Mouse (Mus musculus) WW6 (cell line): ENCODE data around the gene Cfap74.
"Not testable (repeated sequence)": the region's sequence is repeated elsewhere in the genome, so short reads cannot be mapped to it uniquely, and the experiment has no call there.

ENCODE experiments used
- DNase-seq: peaks from one replicate; pipeline ENCODE4 v3.0.0-alpha.2; 2013; ENCODE audit warnings: low read depth, low spot score

The Cfap74 gene

DNA sequence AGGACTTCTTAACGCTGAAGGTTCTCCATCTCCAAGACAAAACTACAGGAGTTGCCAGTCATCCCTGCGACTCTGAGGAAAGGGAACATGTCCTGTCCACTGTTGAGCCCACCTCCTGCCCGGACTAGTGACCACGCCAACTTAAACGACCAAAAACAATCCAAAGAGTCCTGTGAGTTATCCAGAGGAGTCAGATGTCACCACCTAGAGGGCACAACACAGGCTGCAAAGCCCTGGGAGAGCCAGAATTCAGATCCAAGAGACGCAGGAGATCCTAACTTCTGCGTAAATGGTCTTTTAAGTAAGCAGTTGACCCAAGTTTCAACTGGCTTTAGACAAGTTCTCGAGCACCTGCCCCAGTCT, 314 bp upstream of the Cfap74 start:
- DNase-seq, result no peak

DNA sequence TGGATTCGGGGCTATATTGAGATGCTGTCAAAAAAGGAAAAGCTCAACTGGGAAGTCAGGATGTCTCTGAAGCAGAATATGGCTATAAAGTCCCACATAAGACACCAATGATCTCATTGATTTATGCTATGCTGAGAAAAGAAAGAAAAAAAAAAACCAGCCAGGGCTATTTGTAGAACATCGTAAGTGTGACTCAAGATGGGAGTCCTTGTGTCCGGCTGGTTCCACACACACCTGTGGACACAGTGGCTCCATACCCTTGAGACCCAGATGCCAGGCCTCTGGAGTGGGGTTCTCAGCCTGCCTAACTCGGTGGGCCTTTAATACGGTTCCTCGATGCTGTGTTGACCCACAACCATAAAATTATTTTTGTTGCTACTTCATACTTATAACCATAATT, 3.1 kb downstream of the Cfap74 start:
- DNase-seq, result no peak

DNA sequence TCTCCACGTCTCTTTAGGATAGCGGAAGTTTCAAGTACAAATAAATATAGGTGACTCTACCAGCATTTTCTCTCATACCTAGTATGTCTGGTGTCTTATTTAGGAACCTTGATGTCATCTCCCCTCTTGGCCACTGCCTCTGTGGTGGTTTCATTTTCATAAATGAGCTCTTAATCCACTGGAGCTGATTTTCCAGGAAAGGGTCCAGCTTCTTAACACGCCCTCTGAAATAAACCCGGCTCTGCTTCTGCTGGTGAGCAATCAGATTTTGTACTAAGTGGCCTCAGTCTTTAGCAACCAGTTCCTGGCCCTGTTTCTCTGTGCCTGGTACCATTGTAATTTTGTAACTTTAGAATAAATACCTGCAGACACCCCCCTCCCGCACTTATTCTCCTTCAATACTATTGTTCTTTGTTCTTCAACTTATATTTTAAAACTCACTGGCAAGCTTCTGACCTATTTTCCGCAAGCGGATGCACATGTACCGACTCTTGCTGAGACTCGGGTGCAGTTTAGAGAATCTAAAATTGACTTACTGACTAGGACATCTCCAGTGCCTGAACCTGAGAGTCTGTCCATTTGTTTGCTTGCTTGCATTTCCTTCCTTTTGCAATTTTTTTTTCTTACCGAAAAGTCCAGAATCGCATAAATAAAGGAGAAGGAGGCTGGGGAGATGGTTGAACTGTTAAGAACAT, 4.8 kb downstream of the Cfap74 start:
- no peak for DNase-seq

DNA sequence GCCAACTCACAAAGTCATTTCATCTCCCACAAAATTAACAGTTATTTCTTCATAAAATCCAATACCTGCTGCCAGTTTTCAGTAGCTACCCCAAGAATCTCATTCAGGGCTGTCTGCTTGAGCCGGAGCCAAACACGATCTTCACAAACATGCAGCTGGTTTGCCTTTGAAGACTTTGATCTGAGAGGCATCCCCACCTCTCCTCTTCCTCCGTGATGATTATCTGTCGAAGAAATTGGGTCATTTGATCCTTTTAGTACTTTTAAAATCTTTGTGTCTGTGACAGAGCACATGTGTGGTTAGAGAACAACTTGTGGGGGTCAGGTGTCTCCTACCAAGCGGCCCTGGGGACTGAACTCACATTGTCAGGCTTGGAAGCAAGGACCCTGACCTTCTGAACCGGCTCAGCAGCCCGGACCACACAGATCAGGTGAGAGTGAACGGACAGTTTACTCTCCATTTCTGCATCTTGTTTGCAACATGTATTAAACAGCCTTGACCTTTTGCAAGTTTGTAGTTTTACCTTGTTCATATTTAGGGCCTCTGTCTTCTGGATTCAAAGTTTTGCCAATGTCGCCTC, 5.8 kb downstream of the Cfap74 start:
- no peak for DNase-seq

DNA sequence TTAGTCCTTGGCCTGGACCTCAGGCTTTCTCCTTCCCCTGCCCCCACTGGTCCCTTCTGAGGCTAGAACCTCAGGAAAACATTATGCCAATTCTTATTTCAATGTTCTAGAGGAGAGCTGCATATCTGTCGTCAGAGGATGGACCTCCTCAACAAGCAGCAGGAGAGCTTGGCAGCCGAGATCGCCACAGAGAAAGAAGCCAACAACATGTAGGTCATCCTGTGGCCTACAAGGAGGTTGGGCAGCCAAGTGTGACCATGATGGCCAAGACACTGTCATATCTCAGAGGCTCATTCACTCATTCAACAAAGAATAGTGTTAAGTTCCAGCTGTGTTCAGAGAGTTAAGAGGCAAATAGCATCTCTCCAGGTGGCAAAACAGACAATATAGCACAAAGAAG, 11.1 kb downstream of the Cfap74 start:
- DNase-seq, result no peak

DNA sequence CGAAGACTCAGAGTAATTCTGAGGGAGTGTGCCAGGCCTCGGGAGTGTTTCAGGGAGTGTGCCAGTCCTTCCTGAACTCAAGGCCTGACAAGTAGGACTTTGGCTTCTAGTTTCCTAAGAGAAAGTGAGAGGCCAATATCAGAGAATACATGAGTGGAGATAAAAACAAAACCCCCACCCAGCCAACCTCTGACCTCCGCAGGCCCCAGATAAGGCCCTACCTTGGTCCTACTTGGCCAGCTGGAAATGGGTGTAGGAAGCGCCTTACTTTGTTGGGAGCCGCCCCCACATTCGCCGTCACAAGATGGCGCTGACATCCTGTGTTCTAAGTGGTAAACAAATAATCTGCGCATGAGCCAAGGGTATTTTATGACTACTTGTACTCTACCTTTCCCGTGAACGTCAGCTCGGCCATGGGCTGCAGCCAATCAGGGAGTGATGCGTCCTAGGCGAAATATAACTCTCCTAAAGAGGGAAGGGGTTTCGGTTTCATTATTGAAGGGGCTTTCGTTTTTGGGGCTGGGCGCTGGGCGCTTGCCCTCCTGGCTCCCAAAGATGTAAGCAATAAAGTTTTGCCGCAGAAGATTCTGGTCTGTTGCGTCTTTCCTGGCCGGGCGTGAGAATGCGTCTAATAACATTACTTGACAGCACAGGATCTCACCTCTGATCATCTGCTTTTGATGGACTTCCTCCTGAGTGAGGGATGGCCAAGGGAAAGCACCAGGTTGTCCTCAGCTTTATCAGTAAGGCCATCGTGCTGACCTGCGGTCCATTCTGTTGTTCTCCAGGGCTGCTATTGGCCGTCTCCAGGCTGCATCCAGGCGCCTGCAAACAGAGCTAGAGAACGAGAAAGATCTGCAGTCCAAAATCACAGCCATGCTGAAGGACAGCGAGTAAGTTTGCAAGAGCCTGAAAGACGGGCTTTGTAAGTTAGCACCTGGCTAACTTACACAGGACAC, 12.7 kb downstream of the Cfap74 start:
- DNase-seq, result not testable (repeated sequence)

DNA sequence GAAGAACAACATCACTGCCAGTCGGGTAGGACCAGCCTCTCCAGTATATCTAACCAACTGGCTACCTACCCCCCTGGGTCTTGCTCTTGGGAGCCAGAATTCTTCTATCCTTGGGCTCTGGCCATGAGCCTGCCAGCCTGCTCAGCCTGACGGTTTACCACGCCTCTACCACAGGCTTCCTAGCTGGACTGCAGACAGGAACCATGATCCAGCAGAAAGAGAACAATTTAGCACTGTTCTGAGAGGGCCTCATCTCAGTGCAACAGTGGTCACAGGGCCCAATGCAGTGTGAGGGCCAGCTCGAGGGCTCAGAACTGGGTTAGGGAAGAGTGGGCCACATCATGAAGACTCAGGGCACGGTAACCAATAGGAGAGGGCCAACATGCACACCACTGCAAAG, 15.0 kb downstream of the Cfap74 start:
- DNase-seq, result no peak

DNA sequence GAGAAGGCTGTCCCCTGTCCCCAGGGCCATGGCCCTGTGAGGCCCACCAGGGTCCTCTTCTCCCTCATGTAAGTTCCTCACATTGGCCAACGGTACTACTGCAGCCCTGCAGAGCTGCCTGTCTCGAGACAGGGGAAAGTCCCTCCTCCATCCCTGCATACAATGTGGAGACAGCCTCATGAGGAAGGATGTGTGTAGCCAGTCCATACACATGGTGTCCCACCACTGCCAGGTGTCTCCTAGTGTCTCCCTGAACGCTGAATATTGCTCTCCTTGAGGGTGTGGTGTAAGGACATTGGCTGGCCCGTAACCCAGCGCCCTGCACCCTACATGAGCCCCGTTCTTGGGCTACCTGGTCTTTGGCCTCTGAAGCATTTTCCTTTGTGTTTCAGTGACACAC, 17.3 kb downstream of the Cfap74 start:
- no peak for DNase-seq

DNA sequence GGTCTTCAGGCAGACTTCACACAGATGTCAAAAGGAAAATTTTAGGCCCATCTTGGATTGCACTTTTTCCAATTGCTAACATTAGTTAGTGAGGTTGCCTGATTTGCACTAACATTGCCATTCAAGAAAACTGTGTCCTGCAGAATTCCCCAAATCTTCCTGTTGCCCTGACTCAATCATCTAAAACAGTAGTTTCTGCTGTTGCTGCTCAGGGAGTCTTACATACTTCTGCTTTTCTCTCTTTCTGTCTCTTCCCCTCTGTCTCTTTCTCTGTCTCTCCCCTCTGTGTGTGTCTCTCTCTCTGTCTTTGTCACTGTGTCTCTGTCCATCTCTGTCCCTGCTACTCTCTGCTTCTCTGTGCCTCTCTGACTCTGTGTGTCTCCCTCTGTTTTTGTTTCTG, 19.5 kb downstream of the Cfap74 start:
- no peak for DNase-seq

DNA sequence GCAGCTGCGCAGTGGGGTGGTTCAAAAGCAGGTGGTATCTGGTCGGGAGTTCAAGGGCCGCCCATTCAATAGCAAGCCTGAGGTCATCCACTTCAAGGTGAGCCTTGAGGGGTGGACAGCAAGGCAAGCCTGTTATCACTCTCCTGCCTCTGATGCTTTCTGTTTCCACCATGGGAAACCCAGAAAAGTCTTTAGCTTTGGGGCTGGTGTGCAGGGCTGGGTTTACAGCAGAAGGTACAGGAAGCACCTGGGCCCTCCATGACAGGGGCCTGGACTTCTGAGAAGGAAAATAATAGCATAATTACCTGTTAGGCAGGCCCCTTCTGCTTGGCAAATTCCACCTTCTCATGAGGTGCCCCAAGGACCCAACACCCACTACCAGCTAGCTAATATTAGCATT, 20.2 kb downstream of the Cfap74 start:
- DNase-seq, result no peak

DNA sequence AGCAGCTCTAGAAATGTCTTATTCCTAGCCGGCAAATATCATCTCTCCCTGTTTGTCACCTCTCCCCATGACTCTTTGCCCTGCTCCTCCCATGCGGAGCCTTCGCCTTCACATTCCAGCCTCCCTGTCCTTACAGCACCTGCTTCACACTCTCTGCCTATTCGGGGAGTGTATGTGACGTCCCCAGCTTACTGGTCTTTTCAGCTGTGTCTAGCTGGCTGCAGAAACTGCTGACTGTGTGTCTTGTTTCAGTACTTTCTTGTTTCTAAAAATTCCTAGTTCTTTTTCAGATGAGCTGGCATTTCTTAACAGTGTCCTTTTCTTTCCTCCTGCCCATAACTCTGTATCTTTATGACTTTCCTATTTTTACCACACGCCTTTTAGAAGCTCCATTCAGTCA, 23.4 kb downstream of the Cfap74 start:
- DNase-seq, result no peak

DNA sequence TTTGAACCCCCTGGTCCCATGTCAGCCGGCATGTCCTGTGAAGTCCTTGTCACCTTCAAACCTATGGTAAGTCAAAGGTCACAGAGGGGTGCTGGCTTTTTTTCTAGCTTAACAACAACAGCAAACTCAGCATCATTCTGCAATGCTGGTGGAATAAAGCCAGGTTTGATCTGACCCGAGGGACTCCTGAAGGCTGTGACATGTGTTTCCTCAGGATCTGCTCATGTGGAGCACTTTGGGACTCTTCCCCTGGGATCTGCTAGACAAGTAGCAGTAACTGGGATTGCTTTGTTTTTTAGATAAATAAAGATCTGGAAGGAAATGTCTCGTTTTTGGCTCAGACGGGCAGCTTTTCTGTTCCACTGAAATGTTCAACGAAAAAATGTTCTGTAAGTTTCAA, 25.0 kb downstream of the Cfap74 start:
- no peak for DNase-seq

DNA sequence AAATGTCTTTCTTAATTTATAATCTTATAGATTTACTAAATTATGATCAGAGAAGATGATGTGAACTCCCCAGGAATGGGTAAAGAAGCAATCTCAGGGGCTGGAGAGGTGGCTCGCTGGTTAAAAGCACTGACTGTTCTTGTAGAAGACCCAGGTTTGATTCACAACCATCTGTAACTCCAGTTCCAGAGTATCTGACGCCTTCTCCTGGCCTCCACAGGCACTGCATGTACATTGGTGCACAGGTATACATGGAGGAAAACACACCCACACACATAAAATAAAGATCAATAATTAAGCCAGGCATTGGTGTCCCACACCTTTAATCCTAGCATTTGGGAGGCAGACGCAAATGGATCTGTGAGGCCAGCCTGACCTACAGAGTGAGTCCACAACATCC, 33.8 kb downstream of the Cfap74 start:
- no peak for DNase-seq

DNA sequence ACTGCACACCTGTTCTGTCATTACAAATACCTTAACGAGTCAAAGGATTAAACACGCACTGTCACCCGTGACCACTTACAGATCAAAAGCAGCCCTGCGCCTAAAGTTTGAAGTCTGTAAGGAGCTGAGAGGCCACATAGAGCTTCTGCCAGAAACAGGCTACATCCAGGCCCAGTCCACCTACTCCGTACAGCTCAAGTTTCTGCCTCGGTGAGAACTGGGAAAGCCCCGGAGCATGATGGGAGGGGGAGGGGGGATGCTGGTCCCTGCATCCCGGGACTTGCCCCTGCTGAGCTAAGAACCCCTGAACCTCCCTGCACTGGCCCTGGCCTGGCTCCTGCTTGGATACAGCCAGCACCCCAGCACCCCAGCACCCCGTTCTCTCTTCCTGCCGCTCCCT, 42.6 kb downstream of the Cfap74 start:
- no peak for DNase-seq

DNA sequence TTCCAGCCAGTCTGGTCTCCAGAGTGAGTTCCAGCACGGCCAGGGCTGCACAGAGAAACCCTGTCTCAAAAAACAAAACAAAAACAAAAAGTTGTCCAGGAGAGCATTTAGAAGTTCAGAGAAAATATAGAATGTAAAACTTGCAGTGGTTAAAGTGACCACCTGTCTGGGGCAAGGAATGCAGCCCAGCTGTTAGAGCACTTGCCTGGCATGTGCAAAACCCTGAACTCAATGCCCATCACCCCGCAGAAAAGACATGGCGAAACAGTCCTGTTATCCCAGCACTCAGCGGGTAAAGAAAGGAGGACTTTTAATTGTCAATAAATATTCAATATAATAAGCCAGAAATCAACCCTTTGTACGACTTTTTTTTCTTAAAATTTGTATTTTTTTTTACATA, 49.6 kb downstream of the Cfap74 start:
- DNase-seq, result no peak

DNA sequence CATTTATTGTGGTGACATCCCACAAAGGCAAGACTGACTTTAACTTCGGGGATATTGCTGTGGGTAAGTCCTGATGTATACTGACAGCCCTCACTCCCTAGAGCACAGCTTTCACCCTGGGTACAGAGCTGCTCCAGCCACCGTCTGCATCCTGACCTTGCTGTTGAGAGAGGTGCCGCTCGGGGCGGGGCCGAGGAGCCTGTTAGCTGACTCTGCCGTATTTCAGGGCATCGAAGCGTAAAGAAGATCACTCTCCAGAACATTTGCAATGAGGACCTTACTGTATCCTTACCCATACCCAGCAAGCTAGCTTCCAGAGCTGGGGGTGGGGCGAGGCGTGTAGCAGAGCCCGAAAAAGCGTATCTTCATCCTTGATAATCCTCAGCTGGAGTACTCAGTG, 54.1 kb downstream of the Cfap74 start:
- DNase-seq, result no peak

DNA sequence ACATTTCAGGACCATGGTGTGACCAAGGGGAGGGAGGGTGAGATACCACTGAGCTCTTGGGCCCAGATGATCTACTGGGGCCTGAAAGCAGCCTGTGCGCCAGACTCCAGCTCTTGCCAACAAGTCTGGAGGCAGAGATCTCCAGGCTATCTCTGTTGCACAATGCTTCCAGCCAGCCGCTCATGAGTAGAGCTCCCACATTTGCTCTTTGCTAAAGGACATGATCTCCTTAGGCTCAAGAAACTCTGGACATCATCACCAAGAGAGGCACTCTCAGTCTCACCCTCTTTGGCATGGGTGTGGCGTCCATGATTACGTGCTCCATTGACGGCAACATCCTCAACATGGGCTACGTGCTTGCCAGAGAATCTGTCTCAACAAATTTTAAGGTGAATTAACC, 54.6 kb downstream of the Cfap74 start:
- DNase-seq, result no peak

DNA sequence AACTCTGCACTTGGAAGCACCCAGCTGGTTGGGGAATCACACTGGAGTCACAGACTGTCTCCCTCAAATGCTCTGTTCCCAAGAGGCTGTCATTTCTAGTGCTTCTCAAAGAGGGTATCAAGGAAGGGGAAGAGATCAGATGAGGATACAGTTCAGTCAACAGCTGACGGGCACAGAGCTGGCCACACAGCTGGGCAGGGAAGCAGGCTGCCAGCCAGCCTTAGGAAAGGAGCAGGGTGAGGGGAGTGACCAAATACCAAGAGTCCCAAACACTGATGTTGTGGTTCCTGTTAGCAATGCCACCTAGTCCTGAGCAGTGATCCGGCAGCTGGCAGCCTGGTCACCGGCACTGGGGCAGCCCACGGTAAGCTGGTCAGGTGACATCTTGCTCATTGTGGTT, 55.1 kb downstream of the Cfap74 start:
- DNase-seq, result no peak

DNA sequence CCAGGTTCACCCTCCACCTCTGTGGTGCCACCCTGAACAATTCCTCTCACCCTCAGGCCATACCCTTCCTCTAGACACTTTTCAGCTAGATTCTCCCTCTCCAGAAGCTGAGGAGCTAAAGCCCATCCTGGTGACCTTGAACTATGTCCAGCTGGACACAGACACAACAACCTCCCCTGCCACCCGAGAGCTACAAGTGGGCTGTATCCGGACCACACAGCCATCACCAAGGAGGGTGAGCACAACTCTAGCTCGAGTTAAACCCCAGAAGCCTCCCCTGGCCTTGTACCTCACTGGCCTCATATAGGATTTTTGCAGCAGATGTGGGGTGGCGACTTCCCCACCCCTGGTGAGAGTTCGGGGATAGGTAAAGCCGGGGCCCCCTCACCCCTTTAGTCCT, 56.6 kb downstream of the Cfap74 start:
- DNase-seq, result no peak

DNA sequence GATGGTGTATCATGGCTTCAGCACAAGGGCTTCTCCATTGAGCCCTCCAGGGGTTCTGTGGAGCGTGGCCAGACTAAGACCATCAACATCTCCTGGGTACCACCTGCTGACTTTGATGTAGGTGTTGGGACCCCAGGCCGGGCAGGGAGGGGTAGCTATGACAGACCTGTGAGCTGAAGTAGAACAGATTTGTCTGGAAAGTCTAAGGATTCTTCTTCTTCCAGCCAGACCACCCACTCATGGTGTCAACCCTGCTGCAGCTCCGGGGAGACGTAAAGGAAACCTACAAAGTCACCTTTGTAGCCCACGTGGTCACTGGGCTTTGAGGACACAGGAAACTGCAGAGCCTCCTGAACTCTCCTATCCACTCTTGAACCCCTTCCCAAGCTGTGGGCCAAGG, 57.1 kb downstream of the Cfap74 start:
- no peak for DNase-seq

DNA sequence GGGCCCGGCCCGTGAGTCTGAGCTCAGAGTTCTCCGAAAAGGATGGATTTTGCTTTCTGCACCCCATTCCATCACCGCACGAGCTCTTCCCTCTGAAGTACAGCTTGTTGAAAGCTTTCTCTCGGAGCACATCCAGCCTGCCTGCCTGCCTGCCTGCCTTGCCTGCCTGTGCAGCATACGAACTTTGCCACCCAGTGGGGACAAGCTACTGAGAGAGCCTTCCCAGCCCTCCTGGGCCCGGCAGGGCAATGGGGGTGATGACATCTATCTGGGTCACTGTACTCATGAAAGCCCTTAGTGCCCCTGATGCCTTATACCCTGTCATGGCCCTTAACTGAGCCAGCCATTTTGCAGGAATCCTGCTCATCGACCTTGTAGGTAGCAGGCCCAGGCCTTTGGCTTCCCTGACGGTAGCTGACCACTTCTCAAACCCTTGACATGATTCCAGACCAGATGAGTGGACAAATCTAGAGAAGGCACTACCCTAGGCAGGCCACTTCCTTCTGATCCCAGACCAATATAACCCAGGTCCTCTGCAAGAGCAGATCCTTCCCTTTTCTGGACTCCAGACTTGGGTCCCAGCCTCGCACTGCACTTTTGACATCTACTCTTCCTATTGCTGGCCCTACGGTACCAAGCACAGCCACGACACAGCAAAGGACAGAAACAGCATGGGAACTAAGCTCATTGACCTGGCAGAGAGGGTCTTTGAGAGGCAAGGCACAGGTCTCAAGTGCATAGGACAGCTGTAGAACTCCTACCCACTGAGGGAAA, 58.4 kb downstream of the Cfap74 start:
- no peak for DNase-seq

DNA sequence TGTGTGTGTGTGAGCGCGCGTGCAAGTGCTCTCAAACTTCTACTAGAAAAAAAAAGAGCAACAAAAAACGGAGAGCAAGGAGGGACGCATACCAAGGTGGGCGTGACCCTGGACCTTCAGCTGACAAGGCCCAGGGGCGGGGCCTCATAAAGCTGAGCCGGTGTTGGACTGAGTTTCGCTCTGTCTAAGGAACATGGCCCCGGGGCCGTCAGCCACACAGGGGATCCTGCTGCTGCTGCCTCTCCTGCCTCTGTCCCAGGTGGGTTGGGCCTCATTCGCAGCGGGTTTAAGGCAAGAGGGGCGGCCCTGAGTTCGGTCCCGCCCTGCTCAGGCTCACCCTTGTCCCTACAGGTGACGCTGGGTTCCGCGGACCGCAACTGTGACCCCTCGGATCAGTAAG, 60.0 kb downstream of the Cfap74 start, which contains the start of gene Tmem52:
Gene Tmem52 (plus strand): TSS at position 163 of the 400 bp plus-strand sequence.
- peak; percentile 77 for DNase-seq
